Comparison of ENCODE assay signal across 30 mouse cellular contexts in genomic region chr13:15146167-15146566, GRCm38 (mm10).
DNase-seq lines count a peak whose midpoint lies in the region; ATAC-seq lines count a peak whose summit lies in the region.
"Had no signal": no experiment of that assay in that cellular context is flagged by ENCODE, and none has a peak within 500 bp of the region (broad histone marks: within the 10 kb centered on the region; RNA-seq: fewer than 3 reads in every experiment).

No protein-coding gene starts in this region.

- H3K27ac ChIP-seq in embryonic facial prominence, embryonic 11.5 days (replicated peaks; ENCODE audit: low read depth, low read length) = no peak overlapping the region
- no peak overlapping the region for H3K27ac ChIP-seq in embryonic facial prominence, embryonic 10.5 days (replicated peaks)
- no peak overlapping the region for H3K27ac ChIP-seq in midbrain, embryonic 13.5 days
- H3K27ac ChIP-seq in midbrain, embryonic 15.5 days = no peak overlapping the region
- no peak overlapping the region for H3K27ac ChIP-seq in limb, embryonic 12.5 days
- H3K27ac ChIP-seq in hindbrain, embryonic 10.5 days = no peak overlapping the region
- H3K27ac ChIP-seq in forebrain, embryonic 16.5 days (ENCODE audit: low read length) = no peak overlapping the region
- H3K27ac ChIP-seq: embryonic facial prominence, embryonic 13.5 days; heart, adult 2 months; heart, embryonic 10.5 days; heart, embryonic 13.5 days; hindbrain, embryonic 12.5 days; hindbrain, embryonic 15.5 days had no signal

- WGBS in embryonic facial prominence, embryonic 11.5 days = 62% methylated on average over 6 of the region's 6 CpGs
- WGBS in embryonic facial prominence, embryonic 10.5 days = 60% methylated on average over 6 of the region's 6 CpGs
- WGBS in midbrain, embryonic 13.5 days = 50% methylated on average over 6 of the region's 6 CpGs
- WGBS in midbrain, embryonic 15.5 days = 51% methylated on average over 6 of the region's 6 CpGs
- WGBS in limb, embryonic 12.5 days = 34% methylated on average over 6 of the region's 6 CpGs
- WGBS in hindbrain, embryonic 10.5 days = 58% methylated on average over 6 of the region's 6 CpGs
- WGBS in forebrain, embryonic 16.5 days = 53% methylated on average over 6 of the region's 6 CpGs

- H3K4me1 ChIP-seq in embryonic facial prominence, embryonic 11.5 days (ENCODE audit: control insufficient read depth, insufficient read depth, low read length) = no peaks in the 10 kb centered on the region
- peaks cover 5% of the 10 kb centered on the region; the same call in 1 of the 2 replicates for H3K4me1 ChIP-seq in embryonic facial prominence, embryonic 10.5 days
- H3K4me1 ChIP-seq in midbrain, embryonic 13.5 days (replicated peaks) = no peaks in the 10 kb centered on the region
- no peaks in the 10 kb centered on the region for H3K4me1 ChIP-seq in midbrain, embryonic 15.5 days
- peaks cover 13% of the 10 kb centered on the region for H3K4me1 ChIP-seq in limb, embryonic 12.5 days (replicated peaks)
- H3K4me1 ChIP-seq in hindbrain, embryonic 10.5 days (replicated peaks) = 0 out of 2 replicates have a peak, but pooled peaks cover 2% of the 10 kb centered on the region
- H3K4me1 ChIP-seq in forebrain, embryonic 16.5 days (replicated peaks; ENCODE audit: control insufficient read depth, insufficient read depth, low read length) = no peaks in the 10 kb centered on the region
- H3K4me1 ChIP-seq: heart, embryonic 10.5 days; heart, embryonic 13.5 days; hindbrain, embryonic 12.5 days; hindbrain, embryonic 15.5 days had no signal

- no peak overlapping the region for H3K4me2 ChIP-seq in embryonic facial prominence, embryonic 11.5 days (ENCODE audit: low read depth, low read length)
- H3K4me2 ChIP-seq in midbrain, embryonic 13.5 days (replicated peaks) = no peak overlapping the region
- no peak overlapping the region for H3K4me2 ChIP-seq in midbrain, embryonic 15.5 days
- H3K4me2 ChIP-seq in limb, embryonic 12.5 days = no peak overlapping the region
- H3K4me2 ChIP-seq in forebrain, embryonic 16.5 days (ENCODE audit: low read length) = no peak overlapping the region
- H3K4me2 ChIP-seq: embryonic facial prominence, embryonic 13.5 days; heart, embryonic 13.5 days; hindbrain, embryonic 12.5 days; hindbrain, embryonic 15.5 days had no signal

- H3K9me3 ChIP-seq in embryonic facial prominence, embryonic 11.5 days (replicated peaks; ENCODE audit: control insufficient read depth, low read length) = no peaks in the 10 kb centered on the region
- no peaks in the 10 kb centered on the region for H3K9me3 ChIP-seq in embryonic facial prominence, embryonic 10.5 days
- H3K9me3 ChIP-seq in midbrain, embryonic 13.5 days = no peaks in the 10 kb centered on the region
- no peaks in the 10 kb centered on the region for H3K9me3 ChIP-seq in midbrain, embryonic 15.5 days
- no peaks in the 10 kb centered on the region for H3K9me3 ChIP-seq in limb, embryonic 12.5 days
- H3K9me3 ChIP-seq in hindbrain, embryonic 10.5 days = no peaks in the 10 kb centered on the region
- no peaks in the 10 kb centered on the region for H3K9me3 ChIP-seq in forebrain, embryonic 16.5 days (ENCODE audit: control insufficient read depth, low read length)
- H3K9me3 ChIP-seq: embryonic facial prominence, embryonic 13.5 days; G1E; heart, embryonic 10.5 days; heart, embryonic 13.5 days; hindbrain, embryonic 12.5 days; hindbrain, embryonic 15.5 days had no signal

- H3K9ac ChIP-seq in embryonic facial prominence, embryonic 11.5 days (replicated peaks; ENCODE audit: low read length) = no peak overlapping the region
- no peak overlapping the region for H3K9ac ChIP-seq in midbrain, embryonic 13.5 days (replicated peaks)
- no peak overlapping the region for H3K9ac ChIP-seq in midbrain, embryonic 15.5 days
- no peak overlapping the region for H3K9ac ChIP-seq in limb, embryonic 12.5 days (replicated peaks)
- H3K9ac ChIP-seq in forebrain, embryonic 16.5 days (replicated peaks; ENCODE audit: low read depth, low read length) = no peak overlapping the region
- H3K9ac ChIP-seq: embryonic facial prominence, embryonic 13.5 days; heart, embryonic 13.5 days; hindbrain, embryonic 12.5 days; hindbrain, embryonic 15.5 days had no signal

- peak; percentile 7 for DNase-seq in embryonic facial prominence, embryonic 11.5 days (ENCODE audit: low spot score)
- DNase-seq in embryonic facial prominence, embryonic 10.5 days (ENCODE audit: low spot score) = no peak
- peak; percentile 20 for DNase-seq in forelimb bud, embryonic 11.5 days (ENCODE audit: low read depth, low spot score)
- DNase-seq in hindbrain, embryonic 10.5 days (ENCODE audit: low spot score) = no peak
- DNase-seq: adrenal gland, postnatal 10 days; adrenal gland, postnatal 36 days; B cell, adult 2 months; cerebellum, adult 11 months; cerebellum, adult 2 months; cerebellum, adult 9-11 months; cerebellum, postnatal 25 days; gastrocnemius, postnatal 10 days; gastrocnemius, postnatal 36 days; heart, adult 2 months; heart, postnatal 14 days; heart, postnatal 4 days had no signal

- ATAC-seq in embryonic facial prominence, embryonic 11.5 days (replicated peaks; ENCODE audit: insufficient number of reproducible peaks, low FRiP score, low TSS enrichment, low read depth) = no peak
- 0 out of 2 replicates have a peak, but pooled peaks have one; percentile 40 for ATAC-seq in midbrain, embryonic 13.5 days
- no peak for ATAC-seq in midbrain, embryonic 15.5 days (replicated peaks)
- ATAC-seq in limb, embryonic 12.5 days (ENCODE audit: insufficient number of reproducible peaks, insufficient read depth, low FRiP score, low TSS enrichment, low read depth) = peak; percentile 78; the same call in 1 of the 2 replicates
- no peak for ATAC-seq in forebrain, embryonic 16.5 days
- ATAC-seq: forebrain, embryonic 14.5 days; Patski had no signal

- H3K27me3 ChIP-seq in embryonic facial prominence, embryonic 11.5 days (ENCODE audit: control insufficient read depth, insufficient read depth, low read length) = no peaks in the 10 kb centered on the region
- no peaks in the 10 kb centered on the region for H3K27me3 ChIP-seq in embryonic facial prominence, embryonic 10.5 days (replicated peaks; ENCODE audit: low read depth, poor library complexity, severe bottlenecking)
- no peaks in the 10 kb centered on the region for H3K27me3 ChIP-seq in midbrain, embryonic 13.5 days
- no peaks in the 10 kb centered on the region for H3K27me3 ChIP-seq in midbrain, embryonic 15.5 days (replicated peaks)
- H3K27me3 ChIP-seq in limb, embryonic 12.5 days = no peaks in the 10 kb centered on the region
- no peaks in the 10 kb centered on the region for H3K27me3 ChIP-seq in hindbrain, embryonic 10.5 days (ENCODE audit: insufficient read depth, poor library complexity, severe bottlenecking)
- no peaks in the 10 kb centered on the region for H3K27me3 ChIP-seq in forebrain, embryonic 16.5 days (replicated peaks; ENCODE audit: control insufficient read depth, insufficient read depth, low read length)
- H3K27me3 ChIP-seq: CH12.LX; embryonic facial prominence, embryonic 13.5 days; heart, embryonic 13.5 days; hindbrain, embryonic 12.5 days; hindbrain, embryonic 15.5 days; Patski had no signal

- H3K4me3 ChIP-seq in embryonic facial prominence, embryonic 11.5 days (ENCODE audit: low read depth, low read length) = no peak overlapping the region
- H3K4me3 ChIP-seq in embryonic facial prominence, embryonic 10.5 days = no peak overlapping the region
- no peak overlapping the region for H3K4me3 ChIP-seq in midbrain, embryonic 13.5 days (replicated peaks)
- no peak overlapping the region for H3K4me3 ChIP-seq in midbrain, embryonic 15.5 days
- H3K4me3 ChIP-seq in limb, embryonic 12.5 days (replicated peaks) = no peak overlapping the region
- no peak overlapping the region for H3K4me3 ChIP-seq in hindbrain, embryonic 10.5 days
- no peak overlapping the region for H3K4me3 ChIP-seq in forebrain, embryonic 16.5 days (replicated peaks; ENCODE audit: low read length)
- H3K4me3 ChIP-seq: embryonic facial prominence, embryonic 13.5 days; erythroblast, embryonic 14.5 days; heart, adult 2 months; heart, embryonic 10.5 days; heart, embryonic 13.5 days; hindbrain, embryonic 12.5 days; hindbrain, embryonic 15.5 days had no signal

- no peaks in the 10 kb centered on the region for H3K36me3 ChIP-seq in embryonic facial prominence, embryonic 11.5 days (replicated peaks; ENCODE audit: control insufficient read depth, insufficient read depth, low read depth, low read length)
- no peaks in the 10 kb centered on the region for H3K36me3 ChIP-seq in embryonic facial prominence, embryonic 10.5 days (replicated peaks)
- no peaks in the 10 kb centered on the region for H3K36me3 ChIP-seq in midbrain, embryonic 13.5 days
- no peaks in the 10 kb centered on the region for H3K36me3 ChIP-seq in midbrain, embryonic 15.5 days (replicated peaks)
- no peaks in the 10 kb centered on the region for H3K36me3 ChIP-seq in limb, embryonic 12.5 days
- no peaks in the 10 kb centered on the region for H3K36me3 ChIP-seq in hindbrain, embryonic 10.5 days
- H3K36me3 ChIP-seq in forebrain, embryonic 16.5 days (ENCODE audit: control insufficient read depth, insufficient read depth) = no peaks in the 10 kb centered on the region
- H3K36me3 ChIP-seq: embryonic facial prominence, embryonic 13.5 days; G1E; heart, embryonic 10.5 days; heart, embryonic 13.5 days; hindbrain, embryonic 12.5 days; hindbrain, embryonic 15.5 days had no signal

Comparison
In these comparisons a context has a peak if more than half of its experiments do, and no peak if none do; other contexts are left out.
1. ATAC-seq: peak in midbrain, embryonic 13.5 days (single experiment) and limb, embryonic 12.5 days (single experiment); none in embryonic facial prominence, embryonic 11.5 days (single experiment), midbrain, embryonic 15.5 days (single experiment) and forebrain, embryonic 16.5 days (single experiment).
2. DNase-seq: peak in embryonic facial prominence, embryonic 11.5 days (single experiment) and forelimb bud, embryonic 11.5 days (single experiment); none in embryonic facial prominence, embryonic 10.5 days (single experiment) and hindbrain, embryonic 10.5 days (single experiment).